In genomic region chr2:181918501-181918900, GRCm38 (mm10) we compare ENCODE assay signal across 8 mouse cellular contexts. TPM values are rescaled to one million over a fixed set of nuclear protein-coding genes. Genes with fewer than 3 reads are reported as not detected.
DNase-seq lines count a peak whose midpoint lies in the region; ATAC-seq lines count a peak whose summit lies in the region.

No protein-coding gene starts in this region.

- no peaks in the 10 kb centered on the region for H3K36me3 ChIP-seq in intestine, embryonic 15.5 days

- intact Hi-C loops in gastrocnemius, postnatal 14 days (cut with DNase I; ENCODE audit: low total_unique reads), result no loop called here

- H3K9ac ChIP-seq in intestine, embryonic 15.5 days, result no peak overlapping the region

- H3K4me1 ChIP-seq in intestine, embryonic 15.5 days (replicated peaks), result no peaks in the 10 kb centered on the region

- DNase-seq in gastrocnemius, postnatal 14 days, result peak; percentile 47
- no peak for DNase-seq in gastrocnemius, adult 8-10 months (ENCODE audit: low spot score in 2 of 2)
- DNase-seq in urinary bladder, postnatal 10 days (ENCODE audit: low spot score), result peak; percentile 37
- no peak for DNase-seq in urinary bladder, postnatal 36 days (ENCODE audit: low spot score in 2 of 2)
- DNase-seq in neural tube, embryonic 10.5 days (ENCODE audit: extremely low spot score, low spot score), result peak; percentile 71
- DNase-seq in ovary, postnatal 10 days (ENCODE audit: low spot score), result no peak

- H3K9me3 ChIP-seq in intestine, embryonic 15.5 days, result no peaks in the 10 kb centered on the region

- H3K4me2 ChIP-seq in intestine, embryonic 15.5 days (replicated peaks), result no peak overlapping the region

- no peak overlapping the region for H3K27ac ChIP-seq in intestine, embryonic 15.5 days

- H3K27me3 ChIP-seq in intestine, embryonic 15.5 days (replicated peaks), result no peaks in the 10 kb centered on the region

- no peak overlapping the region for H3K4me3 ChIP-seq in intestine, embryonic 15.5 days (replicated peaks)

- WGBS in intestine, embryonic 15.5 days, result 46% methylated on average over 3 of the region's 3 CpGs

- peak; percentile 97 for ATAC-seq in erythroblast, adult 5-6 weeks (replicated peaks; ENCODE audit: low FRiP score, poor library complexity, severe bottlenecking)
- ATAC-seq in intestine, embryonic 15.5 days, result peak; percentile 96; the same call in 1 of the 2 replicates

RNA-seq across cellular contexts. Expression of gene Polr3k, which starts 54.4 kb away (rescaled TPM):
- 10 to 100 TPM in 1 of 2 experiments, 1 to 10 TPM in 1; 9.2 to 10.1 TPM for total RNA-seq in gastrocnemius, postnatal 14 days (2021)
- 10 to 100 TPM; 11.1 to 17.7 (median 13.3) TPM for total RNA-seq in gastrocnemius, adult 8-10 months (2022)
- 2.5 and 7.3 TPM in 2 replicates for total RNA-seq in erythroblast, adult 5-6 weeks (2015; ENCODE audit: low replicate concordance)
- total RNA-seq in erythroblast, adult 5-6 weeks (2017; ENCODE audit: low replicate concordance), result 7.7 and 11.7 TPM in 2 replicates
- 80.6 and 86.0 TPM in 2 replicates for polyA plus RNA-seq in intestine, embryonic 15.5 days (2015; fragmentation: Nextera tagmentation; extraction: Ambion mirVana)

Comparison
In these comparisons a context has a peak if more than half of its experiments do, and no peak if none do; other contexts are left out.
1. DNase-seq: peak in gastrocnemius, postnatal 14 days (single experiment), urinary bladder, postnatal 10 days (single experiment) and neural tube, embryonic 10.5 days (single experiment); none in gastrocnemius, adult 8-10 months (0 of 2), urinary bladder, postnatal 36 days (0 of 2) and ovary, postnatal 10 days (single experiment).